Mouse (Mus musculus) ovary, postnatal 36 days (tissue): ENCODE measurements around the gene Tuba3b.
A peak's percentile ranks its signal among the peaks of the same experiment; 100 is the strongest.

Experiments
- DNase-seq: peaks from one replicate; pipeline ENCODE4 v3.0.0; 2022; ENCODE audit warnings: low spot score, mixed read lengths

The Tuba3b gene

DNA sequence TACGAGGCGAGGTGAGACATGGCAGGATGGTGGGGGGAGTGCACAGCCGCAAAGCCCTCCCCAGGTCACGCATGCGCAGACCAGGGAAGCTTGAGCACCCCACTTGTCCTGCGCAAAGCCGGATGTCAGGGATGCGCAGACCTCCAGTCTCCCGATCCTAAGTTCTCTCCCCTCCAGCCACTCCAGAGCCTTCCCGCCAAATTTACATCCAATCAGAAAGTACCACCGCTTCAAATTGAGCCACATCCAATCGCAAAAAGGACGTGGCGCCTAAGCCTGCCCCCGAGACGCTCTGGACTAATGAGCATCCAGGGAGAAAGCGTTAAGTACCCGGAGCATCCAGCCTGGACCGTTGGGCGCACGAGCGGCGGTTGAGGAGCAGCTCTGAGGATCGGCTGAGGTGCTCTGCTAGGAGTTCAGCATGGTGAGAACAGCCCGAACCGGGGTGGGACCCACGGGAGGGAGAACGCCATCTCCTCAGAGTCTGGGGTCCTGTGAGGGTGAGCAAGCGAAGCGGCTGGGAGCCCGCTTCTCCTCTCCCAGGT is at the start of gene Tuba3b:
Tuba3b (plus strand) TSS at position 92 of the 545 bp plus-strand sequence.
- no peak for DNase-seq

DNA sequence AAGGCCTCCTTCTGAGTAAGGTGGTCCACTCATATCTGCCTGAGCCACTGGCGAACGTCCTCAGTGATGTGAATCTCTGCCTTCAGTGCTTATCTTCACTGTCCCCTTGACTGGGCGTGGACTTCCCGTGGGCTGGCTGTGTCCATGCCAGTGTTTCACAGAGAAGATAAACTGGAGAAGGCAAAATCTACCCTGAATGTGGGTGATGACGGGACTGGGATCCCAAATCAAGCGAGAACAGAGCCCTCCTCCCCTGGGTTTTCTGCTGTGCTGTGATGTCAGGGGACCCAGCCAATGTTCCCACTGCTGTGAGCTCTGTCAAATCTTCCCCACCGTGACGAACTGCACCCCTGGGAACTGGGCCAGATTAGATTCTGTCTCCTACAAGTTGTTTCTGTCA is 48.3 kb upstream of the Tuba3b start:
- DNase-seq: no peak

DNA sequence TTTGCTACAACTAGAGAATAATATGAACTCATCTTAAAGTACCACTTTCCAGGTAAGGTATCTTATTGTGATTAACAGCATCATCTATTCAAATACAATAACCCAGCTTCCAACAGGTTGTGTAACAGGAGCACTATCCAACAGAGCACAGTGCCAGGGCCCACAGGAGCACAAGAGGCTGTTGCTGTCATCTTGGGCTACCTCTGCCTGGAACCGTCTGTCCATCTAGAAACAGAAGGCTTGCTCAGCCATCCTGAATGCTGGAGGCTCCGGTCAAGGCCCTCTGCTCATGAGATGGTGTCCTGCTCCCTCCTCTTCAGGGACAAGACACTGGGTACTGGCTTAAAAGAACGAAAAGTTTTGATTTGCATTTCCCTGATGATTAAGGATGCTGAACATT is 47.7 kb upstream of the Tuba3b start:
- no peak for DNase-seq

DNA sequence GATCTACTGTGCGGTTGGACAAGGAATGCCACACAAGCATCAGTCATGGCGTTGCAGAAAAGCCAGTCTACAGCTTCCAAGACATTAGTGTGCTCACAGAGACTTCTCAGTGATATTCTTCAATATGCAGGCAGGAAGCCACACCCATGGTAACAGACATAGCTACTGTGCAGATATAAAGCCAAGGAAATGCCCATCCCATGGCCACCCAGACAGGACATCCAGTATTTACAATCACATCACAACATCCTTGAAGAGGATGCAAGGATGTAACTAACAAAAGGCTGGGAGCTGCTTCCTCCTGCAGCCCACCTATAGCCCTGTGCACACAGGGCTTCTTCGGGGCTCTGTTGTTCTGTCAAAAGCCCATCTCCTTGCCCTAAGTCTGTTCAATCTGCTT is 46.9 kb upstream of the Tuba3b start:
- DNase-seq: no peak

DNA sequence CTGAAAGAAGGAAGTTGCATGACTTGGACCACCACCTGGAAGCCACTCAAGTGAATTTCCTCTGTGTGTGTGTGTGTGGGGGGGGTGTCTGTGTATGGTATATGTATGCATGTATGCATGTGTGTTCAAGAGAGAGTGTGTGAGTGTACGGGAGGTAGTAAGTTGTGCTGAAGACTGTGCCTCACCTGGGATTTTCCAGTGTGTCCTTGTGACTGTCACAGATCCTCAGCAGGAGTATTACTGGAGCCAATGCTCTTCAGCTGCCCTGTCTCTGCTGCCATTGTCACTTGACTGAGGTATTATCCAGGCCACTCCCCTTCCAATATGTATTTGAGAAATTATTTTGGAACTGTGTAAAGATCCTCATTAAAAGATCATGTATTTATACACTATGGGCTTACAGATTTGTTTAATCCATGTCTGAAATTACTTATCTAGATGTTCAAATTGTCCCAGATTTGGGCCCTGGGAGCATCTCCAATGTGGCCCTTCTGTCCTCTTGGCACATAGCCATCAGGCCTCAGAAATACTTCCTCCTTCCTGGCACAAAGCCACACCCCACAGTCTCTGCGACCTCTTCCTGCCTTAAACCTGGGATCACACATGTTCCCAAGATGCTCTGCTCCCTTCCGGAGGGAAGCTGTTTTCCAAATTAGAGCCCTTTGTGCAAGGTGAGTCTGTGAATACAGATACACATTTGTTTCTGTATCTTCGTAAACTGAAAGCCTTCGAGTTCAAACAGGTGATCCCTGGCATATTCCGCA is 42.1 kb upstream of the Tuba3b start:
- DNase-seq: no peak

DNA sequence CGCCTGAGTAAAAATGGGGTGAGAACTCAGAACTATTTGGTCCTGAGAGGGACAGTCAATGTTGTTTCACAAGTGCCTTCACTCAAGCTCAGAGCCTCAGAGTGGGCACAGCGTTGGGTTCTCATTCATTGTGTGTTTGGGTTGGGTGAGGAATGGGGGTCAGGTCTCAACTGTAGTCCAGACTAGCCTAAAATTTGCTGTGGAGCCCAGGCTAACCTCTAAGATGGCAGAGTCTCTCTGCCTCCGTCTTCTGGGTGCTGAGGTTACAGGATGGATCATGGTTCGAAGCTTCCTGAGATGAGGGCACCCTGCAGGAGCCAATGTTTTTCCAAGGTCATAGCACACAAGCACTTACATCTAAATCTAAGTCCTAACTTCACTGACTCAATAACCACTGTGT is 38.8 kb upstream of the Tuba3b start:
- no peak for DNase-seq

DNA sequence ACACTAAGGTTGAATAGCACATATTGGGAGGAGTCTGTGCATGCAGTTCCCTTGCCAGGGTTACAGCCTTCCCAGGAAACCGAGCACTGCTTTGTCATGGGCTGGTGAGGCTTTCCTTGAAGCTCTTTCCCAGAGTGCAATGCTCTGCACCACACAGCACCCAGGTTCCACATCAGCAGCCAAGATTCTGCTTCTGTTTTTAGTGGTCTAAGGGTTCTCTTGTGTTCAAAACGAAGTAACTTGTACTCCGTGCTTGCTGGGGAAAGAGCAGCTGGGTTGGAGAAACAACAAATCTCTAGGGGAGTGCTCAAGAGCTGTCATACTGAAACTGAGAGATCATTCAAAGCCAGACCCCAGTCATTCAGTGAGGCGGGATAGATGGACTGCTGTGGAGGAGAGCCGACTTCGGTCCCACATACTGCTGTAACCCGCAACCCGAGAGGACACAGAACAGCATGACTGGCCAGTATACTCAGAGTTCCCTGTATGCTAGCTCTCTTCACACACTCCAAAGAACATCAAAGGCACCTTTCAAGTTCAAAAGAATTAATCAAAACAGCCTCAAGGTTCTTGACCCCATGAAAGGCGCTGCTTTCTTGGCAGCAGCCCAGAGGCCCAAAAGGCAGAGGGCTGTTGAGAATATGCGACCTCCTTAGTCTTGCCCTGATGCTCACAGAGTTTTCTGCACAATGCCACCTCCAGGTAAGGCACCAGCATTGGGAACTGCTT is 36.9 kb upstream of the Tuba3b start:
- peak; percentile 16 for DNase-seq

DNA sequence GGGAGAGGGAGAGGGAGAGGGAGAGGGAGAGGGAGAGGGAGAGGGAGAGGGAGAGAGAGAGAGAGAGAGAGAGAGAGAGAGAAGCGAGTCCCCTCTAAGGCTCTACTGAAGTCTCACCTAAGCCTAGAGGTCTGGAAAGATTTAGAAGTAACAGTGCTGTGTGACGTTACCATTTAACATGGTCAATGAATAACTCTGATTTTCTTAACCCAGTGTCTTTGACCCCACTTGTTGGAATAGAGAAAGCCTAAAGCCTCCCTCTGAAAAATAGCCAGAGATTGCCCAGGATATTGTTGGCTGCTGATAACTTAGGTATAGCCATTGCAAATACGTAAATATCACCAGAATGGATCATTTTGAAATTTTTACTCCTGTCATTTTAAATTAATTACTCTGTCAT is 35.8 kb upstream of the Tuba3b start:
- no peak for DNase-seq

DNA sequence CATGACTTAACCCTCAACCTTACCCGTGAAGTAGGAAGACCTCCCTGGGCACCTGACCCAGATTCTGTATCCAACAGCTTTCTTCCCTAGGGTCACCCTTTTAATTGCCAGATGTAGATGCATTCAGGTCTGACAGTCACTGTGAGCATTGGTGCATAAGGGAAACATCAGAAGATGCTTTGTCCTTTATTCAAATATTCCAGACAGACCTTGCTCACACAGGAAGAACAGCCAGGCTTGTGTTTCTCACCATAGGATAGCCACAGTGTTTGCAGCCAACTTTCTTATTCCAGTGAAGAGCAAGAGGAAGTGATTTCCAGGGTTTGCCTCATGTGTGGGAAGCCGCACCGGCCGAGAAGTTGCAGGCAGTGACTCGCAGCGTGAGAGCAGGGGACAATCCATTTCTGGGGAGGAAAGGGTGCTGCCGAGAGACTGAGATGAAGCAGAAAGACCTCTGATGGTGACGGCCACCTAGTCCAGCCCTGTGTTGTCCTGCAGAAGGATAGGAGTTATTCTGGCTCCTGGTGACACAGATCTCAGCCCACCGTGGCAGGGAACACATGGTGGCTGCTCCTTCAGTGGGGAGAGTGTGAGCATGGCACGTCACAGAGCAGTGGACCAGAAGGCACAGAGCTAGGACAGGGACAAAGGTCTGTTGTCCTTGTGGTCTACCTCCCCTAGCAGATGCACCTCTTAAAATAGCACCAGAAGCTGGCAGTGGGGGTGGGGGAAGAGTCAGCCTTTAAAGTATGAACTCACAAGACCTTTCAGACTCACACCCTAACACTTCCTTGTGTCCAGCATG is 34.0 kb upstream of the Tuba3b start:
- DNase-seq: no peak

DNA sequence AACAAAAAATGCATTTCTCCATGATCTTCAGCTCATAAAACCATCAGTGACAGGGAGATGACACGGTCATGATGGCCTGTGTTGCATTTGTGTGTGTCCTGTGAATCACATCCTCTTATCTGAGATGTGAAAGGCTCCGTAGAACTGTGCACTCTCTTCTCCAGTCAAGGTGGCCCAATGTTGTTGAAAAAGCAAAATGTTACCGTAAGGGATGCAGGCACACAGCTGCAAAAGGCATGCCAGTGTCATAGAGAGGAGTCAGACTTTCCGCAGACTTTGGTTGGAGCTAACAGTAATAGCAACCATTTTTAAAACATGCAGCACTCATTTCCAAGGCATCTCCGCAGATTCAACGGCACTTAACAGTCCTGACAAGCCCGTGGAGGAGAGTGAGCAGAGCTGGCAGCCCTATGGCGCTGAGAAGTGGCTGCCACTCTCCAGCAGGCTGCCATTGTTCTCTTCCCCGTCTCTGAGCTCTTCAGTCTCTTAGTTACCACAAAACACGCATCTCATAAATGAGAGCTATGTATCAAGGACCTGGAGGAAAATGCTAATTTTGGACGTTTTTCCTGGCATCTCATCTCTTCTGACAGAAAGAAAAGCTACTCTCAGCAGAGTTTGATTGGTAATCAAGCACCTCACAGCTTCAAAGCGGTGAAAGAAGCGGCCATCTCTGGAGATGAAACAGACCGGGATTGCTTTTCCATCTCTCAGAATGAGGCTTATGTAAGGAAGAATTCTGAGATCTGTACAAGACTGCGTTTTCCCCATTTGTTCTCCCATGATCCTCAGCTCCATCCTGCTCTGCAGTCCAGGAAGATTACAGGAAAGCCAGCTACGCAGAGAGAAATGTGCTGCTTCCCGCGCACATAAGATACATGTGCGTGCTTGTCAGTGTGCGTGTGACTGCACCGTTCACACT is 30.2 kb upstream of the Tuba3b start:
- no peak for DNase-seq

DNA sequence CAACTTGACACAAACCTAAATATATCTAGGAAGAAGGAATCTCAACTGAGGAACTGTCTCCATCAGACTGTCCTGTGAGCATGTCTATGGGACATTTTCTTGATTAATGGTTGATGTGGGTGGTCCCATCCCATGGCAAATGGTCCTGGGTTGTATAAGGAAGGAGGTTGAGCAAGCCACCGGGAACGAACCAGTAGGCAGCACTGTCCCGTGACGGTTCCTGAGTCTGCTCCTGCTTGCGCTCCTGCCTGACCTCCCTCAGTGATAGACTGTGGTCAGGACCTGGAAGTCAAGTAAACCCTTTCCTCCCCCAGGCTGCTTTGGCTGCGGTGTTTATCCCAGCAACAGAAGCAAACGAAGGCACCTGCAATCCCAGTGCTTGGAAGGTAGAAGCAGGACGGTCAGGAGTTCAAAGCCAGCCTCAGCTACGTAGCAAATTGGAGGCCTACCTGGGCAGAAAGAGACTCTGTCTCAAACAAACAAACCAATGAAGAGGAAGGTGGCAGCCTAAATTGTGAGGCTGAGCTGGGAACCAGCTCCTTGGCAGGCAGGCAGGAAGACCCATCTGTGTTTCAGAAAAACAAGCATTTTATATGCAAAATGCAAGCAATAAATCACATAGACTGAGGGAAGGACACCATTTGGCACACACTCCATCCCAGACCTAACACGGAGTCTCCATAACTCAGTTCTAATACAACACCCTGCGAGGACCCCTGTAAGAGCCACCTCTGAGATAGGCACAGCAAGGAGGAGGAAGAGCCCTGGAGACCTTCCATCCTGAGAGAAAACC is 24.9 kb upstream of the Tuba3b start:
- no peak for DNase-seq

DNA sequence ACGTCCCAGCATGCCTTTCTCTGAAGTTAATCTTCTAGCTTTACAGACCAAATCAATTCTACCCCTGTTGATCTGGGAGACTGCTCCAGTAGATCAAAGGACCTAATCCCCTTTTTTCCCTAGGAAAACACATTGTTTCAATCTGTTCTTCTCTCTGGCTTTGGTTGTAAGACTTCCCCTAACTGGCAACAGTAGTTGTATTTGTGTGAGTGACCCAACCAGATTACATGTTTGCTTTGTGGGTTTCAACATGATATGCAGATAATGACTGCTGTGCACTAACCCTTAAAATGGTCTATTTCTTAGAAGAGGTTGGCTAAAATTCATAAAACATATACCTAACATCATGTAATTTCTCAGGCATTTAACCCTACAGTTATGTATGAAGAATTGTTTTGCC is 24.0 kb upstream of the Tuba3b start:
- DNase-seq: no peak

DNA sequence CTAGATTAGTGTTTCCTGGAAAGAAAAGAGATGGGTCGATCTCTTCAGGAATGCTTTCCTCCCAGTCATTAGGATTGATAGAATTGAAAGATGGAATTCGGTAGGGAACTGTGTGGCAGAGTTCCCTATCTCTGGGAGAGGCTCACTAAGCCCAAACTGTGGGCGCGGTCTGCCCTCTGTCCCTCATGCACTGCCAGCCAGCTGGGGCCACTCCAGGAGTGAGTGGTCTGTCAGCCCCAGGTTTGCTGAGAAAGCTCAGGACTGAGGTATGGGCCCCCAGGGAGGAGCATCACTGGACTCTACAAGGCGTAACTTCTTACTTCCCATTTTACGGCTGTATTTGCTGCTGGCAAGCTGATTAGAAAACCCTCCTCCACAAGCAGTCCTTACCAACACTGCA is 23.5 kb upstream of the Tuba3b start:
- no peak for DNase-seq

DNA sequence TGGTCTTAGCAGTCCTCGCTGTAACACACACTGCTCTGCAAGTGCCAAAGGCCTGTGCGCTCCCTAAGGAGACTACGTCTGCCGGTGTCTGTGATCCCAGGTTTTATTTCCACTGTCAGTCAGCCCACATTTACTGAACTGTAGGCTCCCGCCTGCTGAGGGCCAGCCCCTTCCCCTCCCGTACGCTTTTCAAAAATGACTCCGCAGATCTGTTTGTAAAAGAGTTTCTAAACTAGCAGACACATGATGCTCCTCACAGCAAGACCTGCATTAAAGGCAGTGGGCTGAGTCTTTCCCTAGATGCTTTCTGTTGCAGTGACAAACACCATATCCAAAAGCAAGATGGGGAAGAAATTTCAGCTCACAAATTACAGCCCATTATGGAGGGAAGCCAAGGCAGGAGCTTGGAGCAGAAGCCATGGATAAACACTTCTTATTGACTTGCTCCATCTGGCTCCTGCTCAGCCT is 23.0 kb upstream of the Tuba3b start:
- no peak for DNase-seq

DNA sequence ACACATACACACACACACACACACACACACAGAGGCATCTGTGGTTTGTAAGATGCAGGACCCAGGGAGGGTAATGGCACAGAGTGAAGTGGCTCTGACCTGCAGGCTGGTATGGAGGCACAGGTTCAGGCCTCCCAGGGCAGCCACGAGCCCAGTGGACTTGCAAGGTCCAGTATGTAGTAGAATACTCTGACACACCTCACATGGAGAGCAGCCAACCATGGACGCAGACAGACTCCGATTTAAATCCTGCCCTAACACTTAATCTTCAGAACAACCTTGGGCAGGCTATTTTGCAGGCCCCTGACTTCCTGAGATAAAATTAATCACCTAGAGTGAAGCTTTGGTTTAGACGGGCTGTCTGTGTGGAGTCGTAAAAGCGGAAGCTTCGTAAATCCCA is 21.6 kb upstream of the Tuba3b start:
- no peak for DNase-seq

DNA sequence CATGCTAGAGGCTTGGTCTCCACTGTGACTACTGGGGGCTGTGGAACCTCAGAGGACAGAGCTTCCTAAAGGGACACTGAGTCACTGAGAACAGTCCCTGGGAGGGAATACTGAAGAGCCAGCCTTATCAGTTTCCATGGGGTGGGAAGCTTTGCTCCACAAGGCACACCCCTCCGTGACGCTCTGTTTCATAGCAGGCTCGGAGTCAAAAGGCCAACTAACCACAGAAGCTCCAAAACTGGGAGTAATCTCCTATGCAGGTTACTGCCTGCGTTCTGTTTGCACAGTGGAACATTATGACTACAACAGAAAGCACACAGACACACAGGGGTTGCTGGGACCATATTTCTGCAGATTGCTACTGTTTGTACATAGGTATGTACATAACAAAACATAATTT is 19.7 kb upstream of the Tuba3b start:
- DNase-seq: no peak

DNA sequence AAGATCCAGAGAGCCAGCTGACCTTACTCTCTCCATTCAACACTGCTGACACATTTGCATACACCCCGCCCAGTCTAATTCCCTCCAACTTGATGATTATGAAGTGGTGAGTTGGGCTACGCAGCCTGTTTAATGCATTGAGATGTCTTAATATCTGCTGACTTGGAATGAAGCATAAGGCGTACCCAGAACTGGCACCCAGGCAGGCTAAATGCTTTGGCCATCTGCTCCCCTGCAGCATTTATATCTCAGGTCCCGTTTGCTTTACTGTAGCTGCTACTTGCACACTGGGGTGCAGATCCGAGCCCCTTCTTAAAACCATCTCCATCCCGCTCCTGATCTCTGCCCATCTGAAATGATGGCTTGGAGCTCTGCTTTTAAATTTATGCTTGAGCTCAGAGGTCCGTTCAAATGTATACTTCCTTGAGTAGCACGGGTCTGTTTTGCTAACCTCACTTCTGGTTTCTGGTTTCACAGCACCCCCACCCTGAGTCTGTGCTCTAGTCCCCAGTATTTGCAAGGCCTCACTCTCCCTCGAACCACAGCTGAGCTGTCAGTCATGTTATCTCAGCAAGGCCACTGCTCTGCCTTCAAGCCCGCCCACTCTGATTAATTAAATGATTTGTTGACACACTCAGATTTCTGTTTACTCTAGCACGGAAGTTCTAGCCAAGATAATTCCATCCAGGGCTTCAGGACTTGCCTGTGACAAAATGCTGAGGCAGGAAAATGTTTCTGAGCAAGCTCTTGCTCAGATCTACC is 16.6 kb upstream of the Tuba3b start:
- no peak for DNase-seq

DNA sequence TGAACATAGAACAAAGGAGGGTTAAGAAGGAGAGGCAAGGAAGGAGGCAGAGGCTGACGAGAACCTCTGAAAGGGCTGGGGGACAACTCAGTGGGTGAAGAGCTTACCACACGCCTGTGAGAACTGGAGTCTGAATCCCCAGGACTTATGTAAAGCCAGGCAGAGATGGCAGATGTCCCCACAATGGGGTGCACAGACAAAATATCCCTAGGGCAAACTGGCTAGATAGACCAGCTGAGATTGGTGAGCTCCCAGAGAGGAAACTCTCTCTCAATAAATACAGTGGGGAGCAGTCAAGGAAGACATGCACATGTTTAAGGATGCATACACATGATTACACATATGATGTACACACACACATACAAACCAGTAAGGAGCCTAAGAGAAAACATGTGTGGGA is 11.4 kb upstream of the Tuba3b start:
- no peak for DNase-seq

DNA sequence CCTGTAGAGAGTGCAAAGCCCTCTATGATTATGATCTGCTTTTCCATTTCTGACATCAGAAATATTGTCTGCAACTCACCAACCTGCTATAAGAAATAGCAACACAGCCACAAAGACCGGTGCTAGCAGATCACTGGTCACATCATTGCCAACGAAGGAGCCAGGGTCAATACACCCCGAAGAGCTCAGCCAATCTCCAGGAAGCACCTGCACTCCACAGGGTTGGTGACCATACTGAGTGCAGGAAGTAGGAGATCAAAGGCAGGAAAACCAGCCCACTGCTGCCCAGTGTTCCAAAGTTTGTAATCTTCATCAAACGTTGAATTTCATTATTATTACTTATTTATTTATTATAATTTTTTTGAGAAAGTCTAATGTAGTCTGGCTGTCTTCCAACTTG is 10.9 kb upstream of the Tuba3b start:
- DNase-seq: no peak

DNA sequence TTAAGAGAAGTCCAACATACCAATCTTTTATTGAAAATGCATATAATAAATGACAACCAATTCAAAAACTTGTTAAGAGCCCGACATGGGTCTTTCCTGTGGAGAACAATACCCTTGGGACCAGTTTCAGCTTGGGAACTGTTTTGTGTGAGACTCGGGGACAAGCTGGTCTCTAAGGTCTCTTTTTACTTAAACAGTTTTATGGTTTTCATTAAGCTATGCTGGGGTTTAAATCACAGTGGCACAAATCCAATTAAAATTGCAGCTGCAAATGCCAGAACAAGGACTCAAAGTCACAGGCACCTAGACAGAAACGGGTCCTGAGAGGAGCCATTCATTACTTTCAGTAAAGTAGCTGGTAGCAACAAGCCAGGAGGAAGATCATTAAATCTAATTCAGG is 10.4 kb upstream of the Tuba3b start:
- DNase-seq: no peak
